Comparison of ENCODE assay signal across 9 mouse cellular contexts in genomic region chr2:68301811-68302542, GRCm38 (mm10).
A peak's percentile ranks its signal among the peaks of the same experiment; 100 is the strongest.
DNase-seq lines count a peak whose midpoint lies in the region; ATAC-seq and TF ChIP-seq lines count a peak whose summit lies in the region.
"Had no signal": no experiment of that assay in that cellular context is flagged by ENCODE, and none has a peak within 500 bp of the region (broad histone marks: within the 10 kb centered on the region; RNA-seq: fewer than 3 reads in every experiment).

No protein-coding gene starts in this region.

- H3K9me3 ChIP-seq in midbrain, embryonic 14.5 days (ENCODE audit: control insufficient read depth, low read length), result no peaks in the 10 kb centered on the region

- 0 out of 2 replicates have a peak, but pooled peaks have one; percentile 41 for ATAC-seq in midbrain, embryonic 14.5 days (ENCODE audit: low FRiP score, low TSS enrichment)
- ATAC-seq: lung, postnatal 0 days had no signal

- TF ChIP-seq CTCF in gastrocnemius, adult 2 months (IDR thresholded peaks at IDR 0.05), result no peak

- no peak overlapping the region for H3K4me3 ChIP-seq in midbrain, embryonic 14.5 days (replicated peaks; ENCODE audit: low read depth, low read length)
- no peak overlapping the region for H3K4me3 ChIP-seq in gastrocnemius, adult 2 months

- H3K4me1 ChIP-seq in midbrain, embryonic 14.5 days (ENCODE audit: control insufficient read depth, insufficient read depth, low read length), result peaks cover 8% of the 10 kb centered on the region; the same call in 1 of the 2 replicates

- no peak overlapping the region for H3K9ac ChIP-seq in midbrain, embryonic 14.5 days (replicated peaks; ENCODE audit: low read length)

- H3K27me3 ChIP-seq in midbrain, embryonic 14.5 days (ENCODE audit: control insufficient read depth, insufficient read depth, low read length), result no peaks in the 10 kb centered on the region

- intact Hi-C loops in heart, postnatal 10 days (cut with DNase I), result no loop called here
- intact Hi-C loops in gastrocnemius, adult 2 months (cut with DNase I), result no loop called here

- H3K27ac ChIP-seq in midbrain, embryonic 14.5 days (replicated peaks; ENCODE audit: low read depth, low read length), result no peak overlapping the region
- H3K27ac ChIP-seq in gastrocnemius, adult 2 months, result no peak overlapping the region

- peaks cover 12% of the 10 kb centered on the region for H3K36me3 ChIP-seq in midbrain, embryonic 14.5 days (ENCODE audit: control insufficient read depth, insufficient read depth, low read length)

- 57% methylated on average over 4 of the region's 4 CpGs for WGBS in midbrain, embryonic 14.5 days

- H3K4me2 ChIP-seq in midbrain, embryonic 14.5 days (ENCODE audit: low read length), result no peak overlapping the region

- peak; percentile 24 for DNase-seq in heart, postnatal 4 days
- no peak for DNase-seq in heart, postnatal 10 days
- peak; percentile 82 for DNase-seq in Muller cell, postnatal 12 days (ENCODE audit: inconsistent ontology term)
- DNase-seq in frontal cortex, postnatal 14 days (ENCODE audit: low spot score in 2 of 2), result peak; percentile 38 to 52
- peak; percentile 31 for DNase-seq in midbrain, embryonic 14.5 days
- DNase-seq in urinary bladder, adult 2 months (ENCODE audit: low spot score), result no peak
- DNase-seq in adrenal gland, adult 2 months, result no peak
- no peak for DNase-seq in gastrocnemius, adult 2 months

Comparison
In these comparisons a context has a peak if more than half of its experiments do, and no peak if none do; other contexts are left out.
1. DNase-seq: peak in heart, postnatal 4 days (single experiment), Muller cell, postnatal 12 days (single experiment), frontal cortex, postnatal 14 days (2 of 2) and midbrain, embryonic 14.5 days (single experiment); none in heart, postnatal 10 days (0 of 2), urinary bladder, adult 2 months (single experiment), adrenal gland, adult 2 months (single experiment) and gastrocnemius, adult 2 months (single experiment).